Mouse (Mus musculus): ENCODE results near the gene Klf5.

Gene Klf5

GRCm38 (mm10) chr14:99298385-99299021 lies at the start of gene Klf5:
TSS of gene Klf5 (plus strand) at chr14:99298691.
- in situ Hi-C loops (cut with MboI; ENCODE audit: low pct_unique_long_range_greater_than_20kb in 1 of 2, low sequenced_read_pairs in 2 of 2, unreplicated experiment in 1 of 2) = no loop called here

- in situ Hi-C loops (cut with MboI; ENCODE audit: low pct_unique_long_range_greater_than_20kb in 1 of 2, low sequenced_read_pairs in 2 of 2, unreplicated experiment in 1 of 2) = no loop called here
Measured at GRCm38 (mm10) chr14:99262026-99262425, 36.5 kb upstream of the Klf5 start.

- in situ Hi-C loops (cut with MboI; ENCODE audit: low pct_unique_long_range_greater_than_20kb in 1 of 2, low sequenced_read_pairs in 2 of 2, unreplicated experiment in 1 of 2) = no loop called here
Measured at GRCm38 (mm10) chr14:99263816-99264215, 34.7 kb upstream of the Klf5 start.

GRCm38 (mm10) chr14:99265791-99266190 lies 32.7 kb upstream of the Klf5 start:
- in situ Hi-C loops (cut with MboI; ENCODE audit: low pct_unique_long_range_greater_than_20kb in 1 of 2, low sequenced_read_pairs in 2 of 2, unreplicated experiment in 1 of 2) = no loop called here

GRCm38 (mm10) chr14:99266749-99267148 lies 31.7 kb upstream of the Klf5 start:
- in situ Hi-C loops (cut with MboI; ENCODE audit: low pct_unique_long_range_greater_than_20kb in 1 of 2, low sequenced_read_pairs in 2 of 2, unreplicated experiment in 1 of 2) = no loop called here

GRCm38 (mm10) chr14:99274056-99274455 lies 24.4 kb upstream of the Klf5 start:
- in situ Hi-C loops (cut with MboI; ENCODE audit: low pct_unique_long_range_greater_than_20kb in 1 of 2, low sequenced_read_pairs in 2 of 2, unreplicated experiment in 1 of 2) = no loop called here

GRCm38 (mm10) chr14:99275827-99276226 lies 22.7 kb upstream of the Klf5 start:
- in situ Hi-C loops (cut with MboI; ENCODE audit: low pct_unique_long_range_greater_than_20kb in 1 of 2, low sequenced_read_pairs in 2 of 2, unreplicated experiment in 1 of 2) = no loop called here

GRCm38 (mm10) chr14:99278312-99278711 lies 20.2 kb upstream of the Klf5 start:
- in situ Hi-C loops (cut with MboI; ENCODE audit: low pct_unique_long_range_greater_than_20kb in 1 of 2, low sequenced_read_pairs in 2 of 2, unreplicated experiment in 1 of 2) = no loop called here

- in situ Hi-C loops (cut with MboI; ENCODE audit: low pct_unique_long_range_greater_than_20kb in 1 of 2, low sequenced_read_pairs in 2 of 2, unreplicated experiment in 1 of 2) = no loop called here
Measured at GRCm38 (mm10) chr14:99278763-99279486, 19.6 kb upstream of the Klf5 start.

GRCm38 (mm10) chr14:99280399-99280798 lies 18.1 kb upstream of the Klf5 start:
- in situ Hi-C loops (cut with MboI; ENCODE audit: low pct_unique_long_range_greater_than_20kb in 1 of 2, low sequenced_read_pairs in 2 of 2, unreplicated experiment in 1 of 2) = no loop called here

GRCm38 (mm10) chr14:99280825-99281433 lies 17.6 kb upstream of the Klf5 start:
- in situ Hi-C loops (cut with MboI; ENCODE audit: low pct_unique_long_range_greater_than_20kb in 1 of 2, low sequenced_read_pairs in 2 of 2, unreplicated experiment in 1 of 2) = no loop called here

- in situ Hi-C loops (cut with MboI; ENCODE audit: low pct_unique_long_range_greater_than_20kb in 1 of 2, low sequenced_read_pairs in 2 of 2, unreplicated experiment in 1 of 2) = no loop called here
Measured at GRCm38 (mm10) chr14:99285486-99285885, 13.0 kb upstream of the Klf5 start.

- in situ Hi-C loops (cut with MboI; ENCODE audit: low pct_unique_long_range_greater_than_20kb in 1 of 2, low sequenced_read_pairs in 2 of 2, unreplicated experiment in 1 of 2) = no loop called here
Measured at GRCm38 (mm10) chr14:99292176-99292575, 6.3 kb upstream of the Klf5 start.

GRCm38 (mm10) chr14:99294424-99294823 lies 4.1 kb upstream of the Klf5 start:
- in situ Hi-C loops (cut with MboI; ENCODE audit: low pct_unique_long_range_greater_than_20kb in 1 of 2, low sequenced_read_pairs in 2 of 2, unreplicated experiment in 1 of 2) = no loop called here

GRCm38 (mm10) chr14:99295606-99296341 lies 2.7 kb upstream of the Klf5 start:
- in situ Hi-C loops (cut with MboI; ENCODE audit: low pct_unique_long_range_greater_than_20kb in 1 of 2, low sequenced_read_pairs in 2 of 2, unreplicated experiment in 1 of 2) = no loop called here

GRCm38 (mm10) chr14:99299022-99299481 lies 561 bp downstream of the Klf5 start:
- in situ Hi-C loops (cut with MboI; ENCODE audit: low pct_unique_long_range_greater_than_20kb in 1 of 2, low sequenced_read_pairs in 2 of 2, unreplicated experiment in 1 of 2) = no loop called here

- in situ Hi-C loops (cut with MboI; ENCODE audit: low pct_unique_long_range_greater_than_20kb in 1 of 2, low sequenced_read_pairs in 2 of 2, unreplicated experiment in 1 of 2) = no loop called here
Measured at GRCm38 (mm10) chr14:99299701-99300191, 1.3 kb downstream of the Klf5 start.

GRCm38 (mm10) chr14:99301472-99301871 lies 3.0 kb downstream of the Klf5 start:
- in situ Hi-C loops (cut with MboI; ENCODE audit: low pct_unique_long_range_greater_than_20kb in 1 of 2, low sequenced_read_pairs in 2 of 2, unreplicated experiment in 1 of 2) = no loop called here

GRCm38 (mm10) chr14:99304387-99304786 lies 5.9 kb downstream of the Klf5 start:
- in situ Hi-C loops (cut with MboI; ENCODE audit: low pct_unique_long_range_greater_than_20kb in 1 of 2, low sequenced_read_pairs in 2 of 2, unreplicated experiment in 1 of 2) = no loop called here
